Mouse (Mus musculus) MEL (cell line): ENCODE measurements around the gene Me3. TPM values are rescaled to one million over a fixed set of nuclear protein-coding genes. Genes with fewer than 3 reads are reported as not detected.

Experiments
- DNase-seq: peaks from one replicate; pipeline ENCODE4 v3.0.0; 2011; ENCODE audit warnings: low read depth, low spot score
- H3K27ac ChIP-seq: 2 replicates; pipeline ENCODE4 v1.5.1; 2012; ENCODE audit warnings: low read depth, mild to moderate bottlenecking, control low read depth, low read length, moderate library complexity; ENCODE audit not compliant: control insufficient read depth
- H3K27me3 ChIP-seq, 2 experiments: fragments of 150-350 bp in 1 of 2; sonication (generic) in 1 of 2; 2 replicates each; pipeline ENCODE4 v1.6.1; 2012; ENCODE audit warnings: low read length in 2 of 2, mild to moderate bottlenecking in 2 of 2, improper control_type of control experiment in 1 of 2, moderate library complexity in 1 of 2; ENCODE audit not compliant: insufficient read depth in 2 of 2, control insufficient read depth in 1 of 2
- H3K36me3 ChIP-seq, 2 experiments: 2 replicates each; pipeline ENCODE4 v1.6.1; 2012 to 2014; ENCODE audit warnings: low read length in 2 of 2, improper control_type of control experiment in 1 of 2, inconsistent platforms in 1 of 2, mild to moderate bottlenecking in 1 of 2; ENCODE audit not compliant: insufficient read depth in 2 of 2, control insufficient read depth in 1 of 2
- H3K4me1 ChIP-seq, 2 experiments: fragments of 150-350 bp in 1 of 2; sonication (generic) in 1 of 2; 2 replicates each; pipeline ENCODE4 v1.6.1; 2012; ENCODE audit warnings: low read length in 2 of 2, improper control_type of control experiment in 1 of 2, mild to moderate bottlenecking in 1 of 2; ENCODE audit not compliant: insufficient read depth in 2 of 2, control insufficient read depth in 1 of 2
- H3K4me3 ChIP-seq, 2 experiments: fragments of 150-350 bp in 1 of 2; sonication (generic) in 1 of 2; 2 replicates each; pipeline ENCODE4 v1.5.1; 2012; ENCODE audit warnings: low read depth in 2 of 2, low read length in 2 of 2, mild to moderate bottlenecking in 2 of 2, moderate library complexity in 2 of 2, control low read depth in 1 of 2, improper control_type of control experiment in 1 of 2; ENCODE audit not compliant: control insufficient read depth in 1 of 2, insufficient read depth in 1 of 2
- H3K79me2 ChIP-seq: 2 replicates; pipeline ENCODE4 v1.6.1; 2012; ENCODE audit warnings: mild to moderate bottlenecking, low read length, moderate library complexity; ENCODE audit not compliant: control insufficient read depth, poor library complexity, insufficient read depth
- H3K9ac ChIP-seq: 2 replicates; pipeline ENCODE4 v1.6.1; 2012; ENCODE audit warnings: low read depth, mild to moderate bottlenecking, control low read depth, low read length, moderate library complexity; ENCODE audit not compliant: control insufficient read depth, poor library complexity, severe bottlenecking
- H3K9me3 ChIP-seq: fragments of 150-350 bp; sonication (generic); replicated peaks from 2 replicates; pipeline ENCODE4 v1.6.1; 2012; ENCODE audit warnings: mild to moderate bottlenecking, low read length, improper control_type of control experiment, moderate library complexity; ENCODE audit not compliant: insufficient read depth
- CHD1 ChIP-seq: IDR thresholded peaks from 2 replicates; pipeline ENCODE4 v1.6.1; 2012; ENCODE audit warnings: low read depth, mild to moderate bottlenecking, inconsistent platforms, low read length, improper control_type of control experiment
- CHD2 ChIP-seq: IDR thresholded peaks from 2 replicates; pipeline ENCODE4 v1.6.1; 2011; ENCODE audit warnings: low read length, improper control_type of control experiment
- CTCF ChIP-seq, 3 experiments: IDR thresholded peaks in 2 of 3; conservative IDR thresholded peaks in 1 of 3; 2 replicates each; pipeline ENCODE4 v1.5.1; 2011 to 2012; ENCODE audit warnings: low read length in 3 of 3, low read depth in 2 of 3, mild to moderate bottlenecking in 2 of 3, improper control_type of control experiment in 1 of 3, inconsistent platforms in 1 of 3, mixed read lengths in 1 of 3, moderate library complexity in 1 of 3; ENCODE audit not compliant: control insufficient read depth in 1 of 3, insufficient read depth in 1 of 3, poor library complexity in 1 of 3, severe bottlenecking in 1 of 3
- GATA1 ChIP-seq: IDR thresholded peaks from 2 replicates; pipeline ENCODE4 v1.6.1; 2011; ENCODE audit warnings: low read depth, low read length, improper control_type of control experiment
- JUND ChIP-seq: IDR thresholded peaks from 2 replicates; pipeline ENCODE4 v1.6.1; 2011; ENCODE audit warnings: low read depth, mild to moderate bottlenecking, improper control_type of control experiment, low read length
- MAFK ChIP-seq: IDR thresholded peaks from 2 replicates; pipeline ENCODE4 v1.6.1; 2011; ENCODE audit warnings: low read depth, mild to moderate bottlenecking, low read length, improper control_type of control experiment, borderline replicate concordance
- MXI1 ChIP-seq: IDR thresholded peaks from 2 replicates; pipeline ENCODE4 v1.6.1; 2011; ENCODE audit warnings: mild to moderate bottlenecking, low read depth, low read length, improper control_type of control experiment
- MYC ChIP-seq: IDR thresholded peaks from 2 replicates; pipeline ENCODE4 v1.6.1; 2011; ENCODE audit warnings: low read depth, mild to moderate bottlenecking, low read length, improper control_type of control experiment, moderate library complexity
- NELFE ChIP-seq: IDR thresholded peaks from 2 replicates; pipeline ENCODE4 v1.6.1; 2011; ENCODE audit warnings: low read depth, low read length, improper control_type of control experiment
- POLR2AphosphoS2 ChIP-seq: IDR thresholded peaks from 2 replicates; pipeline ENCODE4 v1.6.1; 2011; ENCODE audit warnings: low read length, improper control_type of control experiment
- RAD21 ChIP-seq: IDR thresholded peaks from 2 replicates; pipeline ENCODE4 v1.6.1; 2011; ENCODE audit warnings: mild to moderate bottlenecking, low read depth, low read length, improper control_type of control experiment
- RCOR1 ChIP-seq: IDR thresholded peaks from 2 replicates; pipeline ENCODE4 v1.6.1; 2012; ENCODE audit warnings: low read depth, mild to moderate bottlenecking, inconsistent platforms, low read length, improper control_type of control experiment
- SIN3A ChIP-seq: IDR thresholded peaks from 2 replicates; pipeline ENCODE4 v1.6.1; 2012; ENCODE audit warnings: low read length, improper control_type of control experiment, inconsistent platforms
- TBP ChIP-seq: IDR thresholded peaks from 2 replicates; pipeline ENCODE4 v1.8.0; 2011; ENCODE audit warnings: low read depth, low read length, improper control_type of control experiment
- USF2 ChIP-seq, 2 experiments: IDR thresholded peaks; 2 replicates each; pipeline ENCODE4 v1.6.1; 2011 to 2012; ENCODE audit warnings: improper control_type of control experiment in 2 of 2, low read length in 2 of 2, borderline replicate concordance in 1 of 2, inconsistent platforms in 1 of 2, low read depth in 1 of 2, mild to moderate bottlenecking in 1 of 2; ENCODE audit not compliant: insufficient read depth in 1 of 2
- ZKSCAN1 ChIP-seq: IDR thresholded peaks from 2 replicates; pipeline ENCODE4 v1.6.1; 2012; ENCODE audit warnings: low read depth, mild to moderate bottlenecking, inconsistent platforms, low read length, improper control_type of control experiment, moderate library complexity
- ZNF384 ChIP-seq: IDR thresholded peaks from 2 replicates; pipeline ENCODE4 v1.6.1; 2012; ENCODE audit warnings: low read depth, mild to moderate bottlenecking, inconsistent platforms, low read length, improper control_type of control experiment
- polyA plus RNA-seq, 2 experiments: library from polyadenylated mRNA; stranded (reverse) in 1 of 2; unstranded in 1 of 2; fragments of >175 nt in 1 of 2; fragments of >200 nt in 1 of 2; gene quantifications; 2 replicates each; pipeline versions ENCODE4 v1.2.1 to v1.2.4; 2012; ENCODE audit warnings: low replicate concordance in 2 of 2, low read depth in 1 of 2; ENCODE audit not compliant: insufficient read length in 2 of 2, insufficient read depth in 1 of 2, missing spikeins in 1 of 2
- total RNA-seq: library from RNA; depleted of rRNA; stranded (reverse); fragments of 300-350 nt; gene quantifications from 2 replicates; pipeline ENCODE4 v1.2.3, GENCODE M21; 2012; rRNA removed

Me3 gene
- total and polyA plus RNA-seq, 3 experiments, result 0.35 TPM; not detected in 2

- Histone ChIP-seq H3K36me3 (no peaks in the 10 kb centered on the region), H3K27me3 (peaks cover 5 to 10% of the 10 kb centered on the region in 2 experiments; a peak in 3 of 4 replicates), H3K27ac (no peak overlapping the region), H3K4me1 (no peaks in the 10 kb centered on the region), H3K9me3 (no peaks in the 10 kb centered on the region), H3K4me3 (no peak overlapping the region), H3K9ac (no peak overlapping the region), H3K79me2 (no peaks in the 10 kb centered on the region)
- TF ChIP-seq ZNF384 (no peak), JUND (no peak), MAFK (no peak), CHD2 (no peak), MXI1 (no peak), MYC (no peak), GATA1 (no peak), ZKSCAN1 (no peak), POLR2AphosphoS2 (no peak), TBP (no peak), RCOR1 (no peak), SIN3A (no peak), CTCF (IDR thresholded peaks at IDR 0.05 in 2 of 3, conservative IDR thresholded peaks at IDR 0.05 in 1 of 3; ENCODE audit: control insufficient read depth in 1 of 3, insufficient read depth in 1 of 3, low read depth in 2 of 3, low read length in 3 of 3, poor library complexity in 1 of 3, severe bottlenecking in 1 of 3) (no peak), NELFE (no peak), RAD21 (no peak), USF2 (IDR thresholded peaks at IDR 0.05; ENCODE audit: borderline replicate concordance in 1 of 2, insufficient read depth in 1 of 2, low read depth in 1 of 2, low read length in 2 of 2) (no peak)
- no peak for DNase-seq
These were observed 270.8 kb downstream of the Me3 start for GRCm38 (mm10) chr7:89903007-89903406.

- no peaks in the 10 kb centered on the region for H3K9me3 ChIP-seq
- peaks cover 5 to 10% of the 10 kb centered on the region in 2 experiments; a peak in 3 of 4 replicates for H3K27me3 ChIP-seq
- H3K27ac ChIP-seq, result no peak within 1 kb of the TSS
- H3K4me3 ChIP-seq, result no peak within 1 kb of the TSS
- H3K4me1 ChIP-seq, result no peaks in the 10 kb centered on the region
- H3K36me3 ChIP-seq, result no peaks in the 10 kb centered on the region
- TF ChIP-seq RCOR1 (no peak), CHD1 (no peak)
- H3K9ac ChIP-seq, result no peak within 1 kb of the TSS
- no peak for DNase-seq
- H3K79me2 ChIP-seq, result no peaks in the 10 kb centered on the region
These were observed 271.5 kb downstream of the Me3 start, which contains the start of gene Ccdc81 for GRCm38 (mm10) chr7:89903442-89904343. Gene Ccdc81 (minus strand): TSS chr7:89903629.

Other genes with a start within 250 kb of the Me3 start
- 7.4 and 8.8 TPM in 2 replicates for gene Tmem135, start 228.2 kb upstream of the Me3 start, total RNA-seq
- 10 to 100 TPM in 1 of 2 experiments, not detected in 1; 33.9 TPM for gene Tmem135, start 228.2 kb upstream of the Me3 start, polyA plus RNA-seq
- 0.08 and 0.13 TPM in 2 replicates for gene Fzd4, start 228.0 kb upstream of the Me3 start, total RNA-seq
- gene Fzd4, start 228.0 kb upstream of the Me3 start, polyA plus RNA-seq, result 1 to 10 TPM in 1 of 2 experiments, not detected in 1; 1.1 TPM
- gene Prss23, start 105.2 kb upstream of the Me3 start, total RNA-seq, result not detected in 2 replicates
- not detected for gene Prss23, start 105.2 kb upstream of the Me3 start, polyA plus RNA-seq